Mouse (Mus musculus): ENCODE measurements around the gene Trpm5.

- TF ChIP-seq EP300 (IDR thresholded peaks at IDR 0.05) (no peak), CTCF (IDR thresholded peaks at IDR 0.05) (no peak)
Measured at GRCm38 (mm10) chr7:143077351-143077750, 17.1 kb downstream of the Trpm5 start.
